Mouse (Mus musculus) CH12.LX (cell line): ENCODE results near the gene Rnf151. TPM values are rescaled to one million over a fixed set of nuclear protein-coding genes. Genes with fewer than 3 reads are reported as not detected.
A peak's percentile ranks its signal among the peaks of the same experiment; 100 is the strongest.
"Not testable (repeated sequence)": the region's sequence is repeated elsewhere in the genome, so short reads cannot be mapped to it uniquely, and the experiment has no call there.

Source experiments
- DNase-seq: peaks from one replicate; pipeline ENCODE4 v3.0.0-alpha.2; 2013; ENCODE audit errors: extremely low read depth
- H3K27ac ChIP-seq: 2 replicates; pipeline ENCODE4 v1.5.1; 2012; ENCODE audit warnings: low read depth, mild to moderate bottlenecking, control low read depth, moderate library complexity; ENCODE audit not compliant: insufficient read depth
- H3K27me3 ChIP-seq: replicated peaks from 2 replicates; pipeline ENCODE3; 2012; ENCODE audit warnings: inconsistent platforms
- H3K36me3 ChIP-seq, 2 experiments: replicated peaks in 1 of 2; 2 replicates each; pipeline versions ENCODE3 to v1.6.1; 2012; ENCODE audit warnings: inconsistent platforms in 1 of 2, low read length in 1 of 2, mild to moderate bottlenecking in 1 of 2, mixed read lengths in 1 of 2, moderate library complexity in 1 of 2; ENCODE audit not compliant: control insufficient read depth in 1 of 2, insufficient read depth in 1 of 2
- H3K4me1 ChIP-seq, 2 experiments: 2 replicates each; pipeline ENCODE4 v1.6.1; 2012; ENCODE audit warnings: inconsistent platforms in 1 of 2, moderate library complexity in 1 of 2; ENCODE audit not compliant: insufficient read depth in 2 of 2, control insufficient read depth in 1 of 2
- H3K4me2 ChIP-seq: 2 replicates; pipeline ENCODE4 v1.6.1; 2012; ENCODE audit warnings: low read depth, mild to moderate bottlenecking, control low read depth; ENCODE audit not compliant: poor library complexity, insufficient read depth, severe bottlenecking
- H3K4me3 ChIP-seq, 3 experiments: fragments of 150-350 bp in 1 of 3; sonication (generic) in 1 of 3; replicated peaks in 1 of 3; 2 replicates each; pipeline versions ENCODE3 to v1.5.1; 2011 to 2012; ENCODE audit warnings: low read depth in 2 of 3, low read length in 2 of 3, mild to moderate bottlenecking in 2 of 3, moderate library complexity in 2 of 3, control low read depth in 1 of 3, improper control_type of control experiment in 1 of 3, inconsistent platforms in 1 of 3, mixed read lengths in 1 of 3; ENCODE audit not compliant: poor library complexity in 1 of 3
- H3K79me2 ChIP-seq: replicated peaks from 2 replicates; pipeline ENCODE4 v1.6.1; 2012; ENCODE audit warnings: mild to moderate bottlenecking, moderate library complexity; ENCODE audit not compliant: control insufficient read depth, poor library complexity, insufficient read depth, severe bottlenecking; ENCODE audit errors: extremely low read depth
- H3K9ac ChIP-seq: 2 replicates; pipeline ENCODE4 v1.6.1; 2012; ENCODE audit warnings: low read depth, mild to moderate bottlenecking, control low read depth, moderate library complexity; ENCODE audit not compliant: insufficient read depth
- H3K9me3 ChIP-seq: replicated peaks from 2 replicates; pipeline ENCODE3; 2012; ENCODE audit warnings: low read length, inconsistent platforms, mixed read lengths
- BHLHE40 ChIP-seq: IDR thresholded peaks from 2 replicates; pipeline ENCODE4 v1.6.1; 2011; ENCODE audit warnings: mild to moderate bottlenecking, low read depth, low read length, improper control_type of control experiment
- CHD1 ChIP-seq: IDR thresholded peaks from 2 replicates; pipeline ENCODE4 v1.6.1; 2012; ENCODE audit warnings: low read depth, low read length, improper control_type of control experiment, inconsistent platforms
- CHD2 ChIP-seq: IDR thresholded peaks from 2 replicates; pipeline ENCODE4 v1.6.1; 2011; ENCODE audit warnings: low read length, improper control_type of control experiment
- CTCF ChIP-seq, 2 experiments: IDR thresholded peaks in 1 of 2; conservative IDR thresholded peaks in 1 of 2; 2 replicates each; pipeline ENCODE4 v1.5.1; 2011 to 2012; ENCODE audit warnings: low read depth in 2 of 2, low read length in 2 of 2, improper control_type of control experiment in 1 of 2, inconsistent platforms in 1 of 2, mild to moderate bottlenecking in 1 of 2, moderate library complexity in 1 of 2
- ELF1 ChIP-seq: IDR thresholded peaks from 2 replicates; pipeline ENCODE4 v1.6.1; 2014; ENCODE audit warnings: low read depth, mild to moderate bottlenecking, inconsistent platforms, low read length, improper control_type of control experiment
- EP300 ChIP-seq: IDR thresholded peaks from 2 replicates; pipeline ENCODE4 v1.6.1; 2011; ENCODE audit warnings: low read length, improper control_type of control experiment
- ETS1 ChIP-seq: conservative IDR thresholded peaks from 2 replicates; pipeline ENCODE4 v1.6.1; 2012; ENCODE audit warnings: low read depth, mild to moderate bottlenecking, inconsistent platforms, low read length, improper control_type of control experiment, moderate library complexity
- HCFC1 ChIP-seq: IDR thresholded peaks from 2 replicates; pipeline ENCODE4 v1.6.1; 2012; ENCODE audit warnings: low read depth, mild to moderate bottlenecking, inconsistent platforms, low read length, improper control_type of control experiment
- JUN ChIP-seq: IDR thresholded peaks from 2 replicates; pipeline ENCODE4 v1.6.1; 2011; ENCODE audit warnings: low read depth, mild to moderate bottlenecking, low read length, improper control_type of control experiment, moderate library complexity; ENCODE audit not compliant: insufficient read depth
- JUND ChIP-seq: conservative IDR thresholded peaks from 2 replicates; pipeline ENCODE4 v1.6.1; 2011; ENCODE audit warnings: low read depth, low read length, improper control_type of control experiment
- KAT2A ChIP-seq: IDR thresholded peaks from 2 replicates; pipeline ENCODE4 v1.6.1; 2012; ENCODE audit warnings: low read length, improper control_type of control experiment, inconsistent platforms; ENCODE audit not compliant: insufficient replicate concordance
- MAFK ChIP-seq: IDR thresholded peaks from 2 replicates; pipeline ENCODE4 v1.6.1; 2011; ENCODE audit warnings: low read length, improper control_type of control experiment; ENCODE audit not compliant: insufficient replicate concordance
- MAX ChIP-seq: IDR thresholded peaks from 2 replicates; pipeline ENCODE4 v1.6.1; 2011; ENCODE audit warnings: low read length, improper control_type of control experiment
- MAZ ChIP-seq: IDR thresholded peaks from 2 replicates; pipeline ENCODE4 v1.6.1; 2012; ENCODE audit warnings: low read depth, mild to moderate bottlenecking, inconsistent platforms, low read length, improper control_type of control experiment, moderate library complexity
- MEF2A ChIP-seq: IDR thresholded peaks from 2 replicates; pipeline ENCODE4 v1.6.1; 2014; ENCODE audit warnings: low read depth, mild to moderate bottlenecking, inconsistent platforms, low read length, improper control_type of control experiment, borderline replicate concordance
- MXI1 ChIP-seq: IDR thresholded peaks from 2 replicates; pipeline ENCODE4 v1.6.1; 2011; ENCODE audit warnings: mild to moderate bottlenecking, low read depth, low read length, improper control_type of control experiment
- MYC ChIP-seq: IDR thresholded peaks from 2 replicates; pipeline ENCODE4 v1.6.1; 2011; ENCODE audit warnings: low read depth, mild to moderate bottlenecking, improper control_type of control experiment, low read length
- NELFE ChIP-seq: IDR thresholded peaks from 2 replicates; pipeline ENCODE4 v1.6.1; 2011; ENCODE audit warnings: low read depth, low read length, improper control_type of control experiment
- NRF1 ChIP-seq: IDR thresholded peaks from 2 replicates; pipeline ENCODE4 v1.6.1; 2014; ENCODE audit warnings: low read depth, mild to moderate bottlenecking, inconsistent platforms, low read length, improper control_type of control experiment, moderate library complexity
- PAX5 ChIP-seq: IDR thresholded peaks from 2 replicates; pipeline ENCODE4 v1.6.1; 2012; ENCODE audit warnings: low read length, inconsistent platforms, mixed read lengths
- POLR2A ChIP-seq: IDR thresholded peaks from 2 replicates; pipeline ENCODE4 v1.6.1; 2011; ENCODE audit warnings: low read depth, mild to moderate bottlenecking, improper control_type of control experiment, low read length
- POLR2AphosphoS2 ChIP-seq: IDR thresholded peaks from 2 replicates; pipeline ENCODE4 v1.6.1; 2011; ENCODE audit warnings: low read depth, low read length, improper control_type of control experiment
- RAD21 ChIP-seq: IDR thresholded peaks from 2 replicates; pipeline ENCODE4 v1.6.1; 2011; ENCODE audit warnings: low read depth, mild to moderate bottlenecking, low read length, improper control_type of control experiment, moderate library complexity
- SIN3A ChIP-seq: IDR thresholded peaks from 2 replicates; pipeline ENCODE4 v1.6.1; 2012; ENCODE audit warnings: low read length, improper control_type of control experiment, inconsistent platforms
- SMC3 ChIP-seq: IDR thresholded peaks from 2 replicates; pipeline ENCODE4 v1.6.1; 2011; ENCODE audit warnings: low read depth, low read length, improper control_type of control experiment
- TBP ChIP-seq: conservative IDR thresholded peaks from 2 replicates; pipeline ENCODE4 v1.6.1; 2011; ENCODE audit warnings: low read depth, low read length, improper control_type of control experiment
- TCF12 ChIP-seq: IDR thresholded peaks from 2 replicates; pipeline ENCODE4 v1.6.1; 2014; ENCODE audit warnings: low read depth, mild to moderate bottlenecking, inconsistent platforms, low read length, improper control_type of control experiment
- USF1 ChIP-seq: IDR thresholded peaks from 2 replicates; pipeline ENCODE4 v1.6.1; 2014; ENCODE audit warnings: low read depth, mild to moderate bottlenecking, inconsistent platforms, low read length, improper control_type of control experiment
- USF2 ChIP-seq: conservative IDR thresholded peaks from 2 replicates; pipeline ENCODE4 v1.6.1; 2011; ENCODE audit warnings: low read depth, low read length, improper control_type of control experiment
- ZC3H11A ChIP-seq: IDR thresholded peaks from 2 replicates; pipeline ENCODE4 v1.6.1; 2012; ENCODE audit warnings: low read depth, mild to moderate bottlenecking, inconsistent platforms, low read length, improper control_type of control experiment
- ZKSCAN1 ChIP-seq: IDR thresholded peaks from 2 replicates; pipeline ENCODE4 v1.6.1; 2012; ENCODE audit warnings: low read depth, inconsistent platforms, low read length, improper control_type of control experiment, borderline replicate concordance
- ZMIZ1 ChIP-seq: IDR thresholded peaks from 2 replicates; pipeline ENCODE4 v1.6.1; 2012; ENCODE audit warnings: low read depth, mild to moderate bottlenecking, inconsistent platforms, low read length, improper control_type of control experiment
- dilution Hi-C: fragments of 300-500 bp; cut with MboI; formaldehyde crosslinking; loops from 2 replicates; pipeline ENCODE4 v1.14.3; 2020; ENCODE audit warnings: low sequenced_read_pairs; ENCODE audit not compliant: extremely low pct_unique_long_range_greater_than_20kb, extremely low pct_ligation_motif_present
- in situ Hi-C: fragments of 300-500 bp; cut with MboI; formaldehyde crosslinking; loops from 3 replicates; pipeline ENCODE4 v1.14.3; 2019; ENCODE audit warnings: low sequenced_read_pairs, low pct_ligation_motif_present, low pct_unique_long_range_greater_than_20kb, mixed read lengths
- polyA plus RNA-seq: library from polyadenylated mRNA; unstranded; fragments of >175 nt; gene quantifications from 2 replicates; pipeline ENCODE4 v1.2.1, GENCODE M21; 2012; ENCODE audit warnings: low read depth; ENCODE audit not compliant: insufficient read length
- total RNA-seq, 2 experiments: library from RNA; depleted of rRNA; stranded (reverse); fragments of 300-350 nt in 1 of 2; fragments of >200 nt in 1 of 2; gene quantifications; 2 replicates each; pipeline ENCODE4 v1.2.3; 2012 to 2014

The Rnf151 gene
- total and polyA plus RNA-seq, 3 experiments = 0.34 to 0.59 TPM; not detected in 1

- dilution Hi-C loops, H3K27me3 ChIP-seq, H3K9me3 ChIP-seq, in situ Hi-C loops: not testable (repeated sequence)
- Histone ChIP-seq H3K79me2 (peaks cover 42% of the 10 kb centered on the region), H3K27ac (peak overlapping the region; percentile 58), H3K4me3 (peak overlapping the region; percentile 85 to 99 (median 99)), H3K4me2 (peak overlapping the region; percentile 82), H3K36me3 (peaks cover 7 to 13% of the 10 kb centered on the region in 2 experiments), H3K9ac (peak overlapping the region; percentile 82), H3K4me1 (peaks cover 5 to 55% of the 10 kb centered on the region in 2 experiments; a peak in 2 of 4 replicates)
- peak; percentile 25 for DNase-seq
- TF ChIP-seq SIN3A = peak; percentile 11; the same call in 1 of the 2 replicates
- TF ChIP-seq POLR2AphosphoS2 = 0 out of 2 replicates have a peak, but pooled peaks have one; percentile 26
- peak; percentile 65; the same call in 1 of the 2 replicates for TF ChIP-seq ZMIZ1
- 0 out of 2 replicates have a peak, but pooled peaks have one; percentile 64 for TF ChIP-seq MYC
- TF ChIP-seq NELFE = peak; percentile 93; the same call in 1 of the 2 replicates
Measured at GRCm38 (mm10) chr17:24669214-24669544, 48.7 kb downstream of the Rnf151 start.

- Histone ChIP-seq H3K9me3 (no peaks in the 10 kb centered on the region), H3K4me2 (0 out of 2 replicates have a peak overlapping the region, but pooled peaks have one; percentile 37), H3K4me1 (peaks cover 5 to 39% of the 10 kb centered on the region in 2 experiments; a peak in 2 of 4 replicates), H3K27me3 (no peaks in the 10 kb centered on the region), H3K4me3 (no peak overlapping the region), H3K79me2 (peaks cover 25% of the 10 kb centered on the region), H3K27ac (no peak overlapping the region), H3K36me3 (no peaks in the 10 kb centered on the region), H3K9ac (no peak overlapping the region)
- dilution Hi-C loops = no loop called here
- in situ Hi-C loops = no loop called here
- DNase-seq = peak; percentile 85
- TF ChIP-seq EP300 (no peak), MAFK (peak; percentile 36; the same call in 1 of the 2 replicates), ETS1 (no peak), MEF2A (0 out of 2 replicates have a peak, but pooled peaks have one; percentile 15), SMC3 (peak; percentile 82), MAX (peak; percentile 53; the same call in 1 of the 2 replicates), TCF12 (0 out of 2 replicates have a peak, but pooled peaks have one; percentile 16), CHD1 (no peak), CTCF (conservative IDR thresholded peaks at IDR 0.05 in 1 of 2, IDR thresholded peaks at IDR 0.05 in 1 of 2; ENCODE audit: low read depth in 2 of 2, low read length in 2 of 2) (peak; percentile 78 to 93), PAX5 (no peak), CHD2 (no peak), POLR2AphosphoS2 (no peak), MYC (peak; percentile 70; the same call in 1 of the 2 replicates), ELF1 (no peak), SIN3A (peak; percentile 64; the same call in 1 of the 2 replicates), MXI1 (no peak), KAT2A (no peak), POLR2A (no peak), MAZ (no peak), ZKSCAN1 (no peak), HCFC1 (peak; percentile 36; the same call in 1 of the 2 replicates), RAD21 (peak; percentile 81), NRF1 (no peak; the same call in 1 of the 2 replicates), ZC3H11A (peak; percentile 42), TBP (no peak), JUN (no peak), JUND (0 out of 2 replicates have a peak, but pooled peaks have one; percentile 27), USF1 (no peak), BHLHE40 (no peak), USF2 (no peak), ZMIZ1 (no peak)
Measured at GRCm38 (mm10) chr17:24667416-24667815, 50.4 kb downstream of the Rnf151 start.
